Mouse (Mus musculus) ovary, postnatal 10 days (tissue): ENCODE data around the gene Rpl34.

Experiments used
- DNase-seq: peaks from one replicate; pipeline ENCODE4 v3.0.0; 2022; ENCODE audit warnings: low spot score

Rpl34 gene

DNA sequence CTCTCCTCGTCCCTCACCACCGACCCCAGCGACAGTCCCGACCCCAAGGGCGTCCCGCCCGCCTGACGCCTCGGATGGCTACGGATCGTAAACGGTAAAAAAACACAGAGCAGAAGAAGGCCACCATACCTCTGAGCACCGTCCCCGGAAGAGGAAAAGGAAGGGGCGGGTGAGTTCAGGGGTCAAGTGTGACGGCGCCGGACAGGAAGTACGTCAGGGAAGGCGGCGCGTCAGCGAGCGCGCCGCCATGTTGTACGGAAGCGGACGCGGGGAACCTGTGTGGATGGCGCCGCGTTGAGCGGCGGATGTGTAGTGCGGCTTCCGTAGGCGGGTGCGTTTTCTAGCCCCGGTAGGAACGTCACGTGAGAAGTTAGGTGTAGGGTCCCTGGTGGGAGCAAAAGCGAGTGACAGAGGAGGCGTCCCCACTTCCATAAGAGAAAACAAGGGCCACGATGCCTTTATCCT lies at the start of gene Rpl34:
TSS of gene Rpl34 (minus strand) at position 210 of the 465 bp plus-strand sequence.
- peak; percentile 80 for DNase-seq

DNA sequence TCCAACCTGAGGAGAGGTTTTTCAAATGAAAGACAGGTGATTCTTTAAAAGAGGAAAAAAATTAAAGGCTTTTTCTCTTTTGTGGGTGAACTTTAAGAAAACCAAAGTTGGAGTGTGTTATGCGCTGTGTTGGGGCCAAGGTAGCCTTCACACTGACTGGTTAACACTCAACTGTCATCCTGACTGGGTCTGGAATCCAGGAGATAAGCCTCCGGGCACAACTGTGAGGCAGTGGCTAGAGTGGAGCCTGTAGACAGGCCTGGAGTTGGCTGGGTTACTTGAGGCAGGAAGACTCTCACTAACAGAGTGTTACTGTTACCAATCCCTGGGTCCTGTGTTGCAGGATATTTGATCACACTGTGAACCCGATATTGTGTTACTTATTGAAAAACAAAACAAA lies 38.0 kb upstream of the Rpl34 start:
- DNase-seq: no peak

DNA sequence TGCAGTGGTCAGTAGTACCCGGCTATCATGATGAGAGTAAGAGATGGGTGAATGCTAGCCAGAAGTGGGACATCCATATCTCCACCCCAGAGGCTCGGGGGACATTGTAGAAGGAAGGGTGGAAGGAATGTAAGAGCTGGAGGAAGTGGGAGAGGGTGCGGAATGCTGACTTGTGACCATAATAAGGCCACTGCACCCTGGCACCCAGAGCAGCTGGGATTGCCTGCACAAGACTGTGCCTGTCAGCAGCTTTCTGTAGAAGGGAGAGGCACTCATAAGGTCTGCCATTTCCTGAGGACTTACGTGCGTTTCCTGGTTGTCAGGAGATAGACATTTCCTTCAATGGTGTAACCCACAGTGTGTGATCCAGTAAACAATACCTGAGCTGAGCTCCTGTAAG lies 33.9 kb upstream of the Rpl34 start:
- DNase-seq: no peak

DNA sequence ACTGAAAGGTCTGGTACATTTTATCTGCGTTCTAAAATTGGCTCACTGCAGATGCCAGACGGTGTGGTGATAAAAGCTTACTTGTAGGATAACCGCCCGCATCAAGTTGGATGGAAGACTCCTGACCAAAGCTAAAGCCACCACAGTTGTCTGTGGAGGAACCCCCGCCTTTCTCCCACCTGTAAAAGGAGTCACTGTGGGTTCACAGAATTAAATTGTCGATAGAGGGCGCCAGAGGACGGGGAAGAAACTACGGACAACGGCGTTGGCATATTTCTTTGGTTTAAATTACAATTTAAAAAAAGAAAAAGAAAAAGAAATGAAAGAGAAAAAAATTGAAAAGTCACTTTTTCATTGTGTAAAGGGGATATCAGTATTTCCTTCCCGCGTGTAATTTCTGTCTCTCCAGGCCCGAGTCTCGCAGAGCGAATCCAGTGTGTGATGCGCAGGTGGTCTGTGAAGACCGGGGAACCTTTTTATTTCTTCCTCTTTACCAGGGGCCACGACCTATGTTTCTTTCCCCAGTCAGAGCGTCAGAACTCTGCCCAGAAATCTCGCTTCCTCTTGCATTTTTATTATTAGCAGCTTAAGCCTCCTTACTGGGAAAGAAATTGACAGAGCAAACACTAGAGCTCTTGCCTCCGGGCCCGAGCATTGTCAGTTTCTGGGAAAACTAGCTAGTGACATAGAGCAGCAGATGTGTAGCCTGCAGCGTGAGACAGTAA lies 30.7 kb upstream of the Rpl34 start:
- DNase-seq: peak; percentile 21

DNA sequence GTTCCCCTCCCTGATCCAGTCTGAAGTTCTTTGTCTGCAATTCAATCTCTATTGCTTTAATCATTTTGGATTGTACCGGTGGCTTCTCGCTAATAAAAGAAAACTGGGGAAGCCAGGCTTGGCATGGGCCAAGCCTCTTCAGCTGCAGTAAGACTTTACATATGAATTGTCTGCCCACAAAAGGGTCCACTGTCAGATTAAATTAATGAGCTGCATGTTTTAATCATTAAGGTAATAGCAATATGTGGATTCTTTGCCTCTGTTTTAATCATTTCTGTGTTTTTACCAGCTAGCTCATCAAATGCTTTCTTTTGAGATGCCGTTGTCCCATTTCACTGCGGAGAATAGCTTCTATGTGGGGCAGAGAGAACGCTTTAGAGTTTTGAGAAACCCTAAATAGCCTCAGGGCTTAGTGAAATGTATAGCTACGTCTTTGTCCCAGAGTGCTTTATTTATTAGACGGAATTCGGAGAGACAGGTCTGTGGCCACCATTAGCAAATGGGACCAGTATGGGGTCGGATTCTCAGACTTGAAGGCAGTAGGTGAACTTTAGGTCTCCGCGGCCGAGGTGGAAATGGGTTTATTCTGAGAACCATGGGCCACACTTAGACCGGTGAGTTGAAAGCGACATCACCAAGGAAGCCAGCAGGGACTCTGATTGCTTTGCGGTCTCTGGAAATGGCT lies 28.1 kb upstream of the Rpl34 start:
- DNase-seq: no peak

DNA sequence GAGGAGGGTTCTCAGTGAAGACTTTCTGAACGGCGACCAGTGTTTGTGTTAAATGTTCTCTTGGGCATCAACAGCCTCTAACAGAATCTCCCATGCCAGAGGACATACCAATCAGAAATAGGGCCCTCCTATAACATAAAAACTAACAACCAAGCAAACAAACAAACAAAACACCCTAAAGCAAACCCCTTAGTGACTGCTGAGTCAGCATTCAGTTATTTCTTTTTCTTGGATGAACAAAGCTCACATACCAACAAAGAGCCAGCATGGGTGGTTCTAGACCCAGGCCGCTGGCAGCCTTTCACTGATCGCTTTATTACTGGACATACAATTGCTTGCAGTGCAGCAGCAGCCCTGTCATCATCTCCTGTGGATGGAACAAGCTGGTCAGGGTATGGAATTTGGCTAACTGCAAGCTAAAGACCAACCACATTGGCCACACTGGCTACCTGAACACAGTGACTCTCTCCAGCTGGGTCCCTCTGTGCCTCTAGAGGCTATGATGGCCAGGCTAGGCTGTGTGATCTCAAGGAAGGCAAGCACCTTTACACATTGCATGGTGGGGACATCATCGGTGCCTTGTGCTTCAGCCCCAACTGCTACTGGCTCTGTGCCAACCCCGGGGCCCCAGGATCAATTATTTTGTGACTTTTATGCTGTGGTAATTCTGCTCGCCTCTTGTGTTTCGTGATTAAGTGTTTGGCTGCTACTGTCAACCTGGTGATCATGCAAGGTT lies 27.1 kb upstream of the Rpl34 start:
- DNase-seq: no peak

DNA sequence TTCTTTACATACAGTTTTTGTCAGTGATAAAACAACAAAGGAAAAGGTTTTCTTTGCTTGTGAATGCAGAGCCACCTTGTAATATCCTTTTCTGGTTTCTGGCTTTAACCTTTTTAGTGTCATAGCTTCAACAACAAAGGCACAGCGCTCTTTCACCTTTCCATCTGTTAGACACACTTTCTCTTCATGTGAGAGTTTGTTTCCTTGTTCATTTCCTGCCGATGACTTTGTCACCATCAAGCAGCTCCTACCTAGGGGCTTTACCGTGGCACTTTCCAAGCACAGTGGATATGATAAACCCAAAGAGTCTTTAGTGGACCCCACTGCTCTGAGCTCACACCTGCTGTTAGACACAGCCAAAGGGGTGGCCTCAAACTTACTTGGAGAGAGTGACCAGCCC lies 19.0 kb upstream of the Rpl34 start:
- DNase-seq: no peak

DNA sequence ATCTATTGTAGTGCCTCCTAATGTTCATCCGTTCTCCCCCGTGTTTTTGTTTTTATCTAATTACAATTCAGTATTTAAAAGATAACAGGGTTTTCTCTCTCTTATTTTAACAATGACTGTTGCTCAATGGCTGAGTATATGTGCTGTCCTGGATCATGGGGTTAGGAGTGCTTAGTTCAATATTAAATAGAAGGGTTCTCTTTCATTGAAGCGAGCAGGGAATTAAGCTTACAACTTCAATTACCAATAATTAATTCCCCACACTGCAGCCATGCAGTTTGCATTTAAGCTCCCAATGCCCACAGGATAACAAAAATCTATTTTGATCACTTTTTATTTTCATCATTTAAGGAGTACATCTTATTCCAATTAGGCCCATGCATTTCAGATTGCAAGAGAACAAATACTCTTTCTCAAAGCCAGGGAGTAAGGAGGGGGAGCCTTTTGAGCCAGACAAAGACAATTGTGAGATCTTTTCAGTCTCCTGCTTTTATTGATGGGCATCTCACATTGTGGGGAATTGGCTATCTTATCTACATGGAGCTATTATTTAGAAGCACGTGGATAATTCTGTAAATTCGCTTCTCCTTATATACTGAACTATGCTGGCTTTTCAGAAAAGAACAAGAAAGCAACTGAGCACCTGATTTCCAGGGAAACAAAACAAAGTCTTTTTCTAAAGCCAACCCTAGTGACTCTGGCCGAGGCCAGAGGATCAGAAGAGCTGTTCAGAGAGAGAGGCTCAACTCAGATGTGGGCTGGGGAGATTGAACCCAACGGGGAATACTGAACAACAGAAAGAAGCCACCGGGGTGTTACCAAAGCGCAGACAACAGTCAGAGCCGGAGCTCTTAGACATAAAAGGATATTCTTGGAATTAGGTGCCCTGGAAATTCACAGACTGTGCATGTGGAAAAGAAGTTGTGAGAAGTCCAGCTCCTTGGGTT lies 16.7 kb upstream of the Rpl34 start:
- no peak for DNase-seq

DNA sequence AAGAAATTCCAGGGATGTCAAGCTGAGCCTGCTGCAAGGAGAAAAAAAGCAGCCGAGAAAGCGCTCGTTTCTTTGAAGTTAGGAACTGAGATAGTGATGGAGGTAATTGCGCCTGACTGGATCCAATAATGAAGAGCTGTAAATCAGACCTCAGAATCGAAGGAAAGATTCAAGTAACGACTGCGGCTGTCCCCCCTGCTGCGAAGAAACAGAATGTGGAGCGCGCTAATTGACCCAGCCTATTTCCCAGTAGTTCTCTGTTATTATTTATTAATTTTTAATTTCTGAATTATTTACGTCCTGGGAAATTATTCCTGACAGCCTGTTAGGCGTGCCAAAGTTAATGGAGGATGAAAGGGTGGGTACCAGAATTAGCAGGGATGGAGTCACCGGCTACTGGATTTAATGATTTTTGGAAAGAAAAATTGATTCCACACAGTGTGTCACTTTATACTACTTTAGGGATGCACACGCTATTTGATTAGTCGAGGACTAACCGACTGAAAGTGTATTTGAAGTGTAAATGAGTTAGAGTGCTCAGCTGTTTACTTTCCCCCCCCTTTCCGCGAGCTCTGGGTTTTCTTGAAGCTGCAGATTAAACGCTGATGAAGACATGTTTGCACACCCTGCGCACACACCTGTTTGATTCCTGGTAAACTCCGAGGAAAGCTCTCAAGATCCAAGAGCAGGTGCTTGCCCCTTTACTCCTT lies 7.6 kb upstream of the Rpl34 start:
- DNase-seq: no peak

DNA sequence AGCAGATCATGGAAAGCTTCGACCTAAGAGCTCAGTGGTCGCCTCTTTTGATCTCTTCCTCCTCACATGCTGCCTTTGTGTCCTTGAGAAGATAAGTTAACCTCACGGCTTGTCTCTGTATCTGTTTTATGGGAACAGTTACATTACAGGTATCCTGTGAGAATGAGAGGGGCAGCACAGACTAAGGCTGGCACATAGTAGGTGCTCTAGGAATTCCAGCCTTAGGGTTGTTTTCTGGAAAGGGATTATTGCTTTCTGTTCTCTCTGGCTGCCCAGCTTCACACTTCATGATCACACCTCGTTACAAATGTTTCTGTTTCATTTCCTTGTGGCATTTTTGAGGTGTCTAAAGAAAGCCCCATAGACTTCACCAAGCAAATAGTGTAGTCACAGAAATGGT lies 6.6 kb upstream of the Rpl34 start:
- DNase-seq: no peak

DNA sequence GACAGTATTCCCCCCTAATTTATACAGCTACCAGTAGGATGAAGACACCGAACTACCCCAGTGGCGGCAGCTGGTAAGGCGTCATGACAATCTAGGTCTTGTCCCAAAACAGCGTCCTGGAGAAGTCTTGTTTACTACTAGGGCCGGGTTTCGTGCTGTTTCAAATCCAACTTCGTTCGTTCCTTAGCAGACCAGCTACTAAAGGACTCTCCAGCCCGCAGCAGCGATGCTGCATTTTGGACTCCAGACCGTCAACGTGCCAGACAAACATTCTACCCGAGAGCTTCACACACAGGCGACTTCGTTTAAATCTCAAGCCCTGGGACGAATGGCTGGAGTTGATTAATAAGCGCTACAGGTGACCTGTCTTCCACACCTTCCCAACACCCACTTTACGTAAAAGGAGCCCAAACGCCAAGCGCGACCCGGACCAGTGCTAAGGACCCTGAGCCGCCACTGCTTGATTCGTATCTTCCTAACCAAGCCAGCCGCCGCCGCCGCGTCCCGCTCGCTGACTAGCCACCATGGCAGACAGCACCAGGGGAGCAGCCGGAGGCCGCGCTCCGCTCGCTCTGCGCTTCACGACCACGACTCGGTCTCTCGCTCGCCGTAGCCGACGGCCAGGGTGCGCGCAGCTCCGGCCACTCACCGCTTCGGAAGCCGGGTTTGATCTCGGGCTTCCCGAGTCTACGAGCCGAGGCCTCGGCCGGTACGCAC lies 568 bp downstream of the Rpl34 start:
- DNase-seq: peak; percentile 17

DNA sequence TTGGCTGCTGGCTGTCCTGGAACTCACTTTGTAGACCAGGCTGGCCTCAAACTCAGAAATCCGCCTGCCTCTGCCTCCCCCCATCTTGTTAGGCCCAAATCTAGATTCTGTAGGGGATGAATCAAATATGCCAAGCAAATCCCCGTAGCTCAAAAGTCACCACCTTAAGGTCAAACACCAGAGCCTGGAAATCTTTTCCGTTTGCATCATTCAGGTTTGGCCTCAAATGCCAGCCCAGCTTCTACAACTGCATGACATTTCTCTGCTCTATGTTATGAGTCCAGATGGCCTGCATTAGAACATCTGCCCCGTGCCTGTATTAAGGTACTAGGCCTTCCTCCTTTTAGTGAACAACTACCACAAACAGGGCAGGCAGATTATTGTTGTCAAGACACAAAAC lies 2.5 kb downstream of the Rpl34 start:
- DNase-seq: no peak

DNA sequence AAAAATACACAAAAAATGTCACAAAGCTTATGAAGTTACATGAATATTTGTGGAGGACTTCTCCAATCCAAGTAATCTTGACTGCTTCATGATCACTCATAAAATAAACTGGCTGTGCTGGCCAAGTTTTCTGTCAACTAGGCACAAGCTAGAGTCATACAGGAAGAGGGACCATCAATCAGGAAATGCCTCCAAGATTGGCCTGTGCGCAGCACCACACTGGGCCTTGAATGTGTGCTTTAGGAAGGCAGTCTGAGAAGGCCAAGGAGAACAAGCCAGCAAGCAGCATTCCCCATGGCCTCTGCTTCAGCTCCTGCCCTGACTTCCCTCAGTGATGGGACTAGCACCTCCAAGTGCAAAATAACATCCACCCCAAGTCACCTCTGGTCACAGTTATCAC lies 3.2 kb downstream of the Rpl34 start:
- no peak for DNase-seq

DNA sequence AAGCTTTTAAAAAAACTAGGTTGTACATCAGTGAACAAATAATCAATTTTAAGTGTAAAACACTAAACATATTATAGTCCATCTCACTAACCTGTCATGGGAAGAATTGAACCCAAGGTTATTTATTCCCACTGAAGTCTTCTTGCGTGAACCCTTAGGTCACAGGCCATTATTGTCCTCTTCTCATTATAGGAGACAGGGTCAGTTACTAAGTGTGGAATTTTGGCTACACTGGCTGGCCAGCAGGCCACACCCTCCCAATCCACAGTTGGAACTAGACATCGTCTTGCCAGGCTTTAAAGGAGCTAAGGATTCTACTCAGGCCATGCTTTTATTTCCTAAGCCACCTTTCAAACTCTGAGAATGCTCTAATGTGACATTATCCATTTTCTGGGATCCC lies 4.5 kb downstream of the Rpl34 start:
- no peak for DNase-seq

DNA sequence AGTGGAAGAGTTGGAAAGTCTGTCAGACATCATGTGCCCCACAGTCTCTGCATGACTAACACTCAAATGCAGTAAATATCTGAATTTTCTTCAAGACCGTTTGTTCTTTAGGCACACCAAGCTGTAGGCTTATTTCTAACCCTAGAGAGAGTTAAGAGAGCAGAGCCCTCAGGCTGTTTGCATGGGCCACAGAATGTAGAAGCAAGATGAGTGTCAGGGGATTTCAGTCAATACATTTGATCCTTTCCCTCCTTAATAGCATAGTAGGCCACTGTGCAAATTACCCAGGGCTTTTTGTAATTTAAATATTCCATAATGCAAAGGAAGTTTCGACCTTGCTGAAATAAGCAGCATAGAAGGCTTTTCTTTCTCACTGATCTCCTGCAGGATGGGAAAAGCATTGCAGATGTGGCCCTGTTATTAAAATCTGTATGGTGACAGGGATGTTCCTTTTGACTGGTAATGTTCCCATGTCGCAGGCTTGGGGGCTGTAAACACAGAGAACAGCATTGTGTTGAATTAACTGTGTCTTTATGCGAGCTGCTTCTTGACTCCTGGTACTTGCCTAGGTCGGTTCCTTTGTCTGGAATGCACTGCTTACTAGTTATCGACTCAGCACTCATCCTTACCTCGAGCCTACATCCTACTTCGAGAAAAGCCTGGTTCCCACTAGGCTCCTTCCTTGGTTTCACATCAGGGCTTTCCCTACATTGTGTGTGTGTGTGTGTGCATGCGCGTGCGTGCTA lies 7.3 kb downstream of the Rpl34 start:
- no peak for DNase-seq

DNA sequence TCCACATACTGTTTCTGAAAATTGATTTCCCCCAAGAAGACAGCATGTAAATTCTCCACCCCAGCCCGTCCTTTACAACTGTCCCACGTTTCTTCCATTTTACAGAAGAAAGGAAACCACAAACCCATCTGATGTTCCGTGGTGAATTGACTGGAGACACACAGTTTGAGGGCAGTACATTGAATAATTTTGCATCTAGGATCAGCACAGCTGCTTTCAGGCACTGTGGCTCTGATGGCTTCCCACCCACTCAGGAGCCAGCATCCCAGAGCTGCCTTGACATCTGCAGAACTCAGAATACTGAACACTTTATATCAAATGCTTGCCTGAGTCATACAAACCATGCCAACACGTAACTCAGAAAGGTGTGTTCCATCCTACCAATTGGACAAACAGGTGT lies 10.0 kb downstream of the Rpl34 start:
- DNase-seq: no peak

DNA sequence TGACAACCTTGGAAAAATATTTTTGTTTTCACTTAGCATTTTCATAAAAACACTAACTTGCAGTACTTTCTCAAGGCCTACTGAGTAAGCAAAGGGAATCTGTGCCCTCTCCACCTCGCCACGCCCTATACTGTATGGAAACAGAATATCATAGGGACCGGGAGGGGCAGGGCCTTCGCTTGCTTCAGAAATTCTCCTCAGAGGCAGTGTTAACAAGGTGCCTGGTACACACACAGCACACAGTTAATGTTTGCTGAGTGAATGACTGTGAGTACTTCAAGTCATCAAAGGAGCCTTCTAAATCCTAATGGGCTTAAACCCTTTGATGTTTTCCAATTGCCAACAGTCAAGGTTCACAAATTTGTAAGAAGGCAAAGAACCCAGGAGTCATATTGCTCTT lies 11.3 kb downstream of the Rpl34 start:
- no peak for DNase-seq

DNA sequence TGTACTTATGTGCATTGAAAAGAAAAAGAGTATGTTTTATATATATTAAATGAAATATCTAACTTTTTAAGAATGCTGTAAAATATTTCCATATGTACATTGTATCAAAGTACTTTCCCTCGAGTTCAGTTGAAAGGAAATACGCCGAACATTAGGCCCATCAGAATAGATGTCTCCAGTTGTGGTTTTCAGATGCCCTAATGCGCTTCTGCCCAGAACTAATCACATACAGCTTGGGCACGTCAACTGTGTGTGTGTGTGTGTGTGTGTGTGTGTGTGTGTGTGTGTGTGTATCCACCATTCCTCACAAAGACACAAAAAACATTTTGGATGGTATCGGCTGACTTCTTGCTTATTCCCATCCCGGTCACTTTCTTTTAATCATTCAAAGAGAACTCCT lies 13.6 kb downstream of the Rpl34 start:
- DNase-seq: no peak

DNA sequence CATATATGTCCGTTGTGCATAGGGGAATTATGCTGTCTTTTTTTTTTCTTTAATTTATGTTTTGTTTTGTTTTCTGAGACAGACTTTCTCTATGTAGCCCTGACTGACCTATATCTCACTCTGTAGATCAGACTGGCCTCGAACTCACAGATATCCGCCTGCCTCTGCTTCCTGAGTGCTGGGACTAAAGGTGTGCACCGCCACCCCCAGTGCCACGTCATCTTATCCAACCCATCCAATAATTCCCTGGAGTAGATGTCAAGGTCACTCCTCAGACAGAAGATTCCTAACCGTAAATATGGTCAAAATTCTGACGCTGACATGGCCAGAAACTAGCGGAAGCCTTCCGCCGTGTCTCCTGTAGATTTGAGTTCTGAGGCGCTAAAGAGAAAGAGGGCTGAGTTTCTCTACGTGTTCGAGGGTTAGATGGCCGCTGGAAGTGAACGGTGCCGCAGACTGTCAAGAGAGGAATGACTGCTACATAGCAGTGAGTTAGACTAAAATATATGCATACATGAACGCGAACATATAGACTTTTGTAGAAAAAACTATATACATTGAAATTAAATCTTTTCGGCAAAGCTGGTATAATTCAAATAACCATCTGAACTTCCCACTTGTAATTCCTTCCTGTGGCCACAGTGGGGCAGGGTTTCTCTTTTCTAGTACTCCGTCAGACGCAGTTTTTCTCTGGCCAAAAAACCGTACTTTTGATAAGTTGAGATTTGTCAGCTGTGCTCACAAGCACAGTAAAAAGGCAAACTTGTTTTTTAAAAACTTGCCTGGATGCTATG lies 15.2 kb downstream of the Rpl34 start:
- DNase-seq: peak; percentile 31
